Mouse (Mus musculus): ENCODE data around the gene Osbpl2. TPM values are rescaled to one million over a fixed set of nuclear protein-coding genes. Genes with fewer than 3 reads are reported as not detected.

Gene Osbpl2
- total RNA-seq, 2 experiments from 2014 or later, result 51.4 to 52.8 TPM

GRCm38 (mm10) chr2:180184752-180185109 is 65.6 kb downstream of the Osbpl2 start:
- no peak for DNase-seq (ENCODE audit: low spot score in 2 of 2)
- intact Hi-C loops (cut with DNase I), result no loop called here

- intact Hi-C loops (cut with DNase I), result no loop called here
Observed at GRCm38 (mm10) chr2:180185686-180186085, 66.6 kb downstream of the Osbpl2 start.

DNA sequence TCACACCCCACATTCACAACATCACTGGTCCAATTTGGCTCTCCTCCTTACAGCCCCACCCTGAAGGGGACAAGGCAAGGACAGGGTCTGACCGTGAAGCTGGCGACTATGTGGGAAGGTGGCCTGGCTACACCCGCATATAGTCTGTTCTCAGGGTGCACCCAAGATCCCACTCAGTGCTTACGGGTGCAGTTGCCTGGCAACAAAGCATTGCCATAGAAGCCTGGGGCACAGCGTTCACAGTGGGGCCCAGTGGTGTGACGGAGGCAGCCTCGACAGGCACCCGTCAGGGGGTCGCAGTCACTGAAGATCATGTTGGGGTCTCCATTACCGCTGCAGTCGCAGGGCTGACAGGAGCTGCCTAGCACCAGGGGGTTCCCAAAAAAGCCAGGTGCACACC is 68.3 kb downstream of the Osbpl2 start:
- intact Hi-C loops (cut with DNase I), result no loop called here
- peak in 1 of 2 experiments; percentile 64 for DNase-seq (ENCODE audit: low spot score in 2 of 2)

More at GRCm38 (mm10) chr2:180185686-180186085, 66.6 kb downstream of the Osbpl2 start:
- DNase-seq (ENCODE audit: low spot score in 2 of 2), result no peak

DNA sequence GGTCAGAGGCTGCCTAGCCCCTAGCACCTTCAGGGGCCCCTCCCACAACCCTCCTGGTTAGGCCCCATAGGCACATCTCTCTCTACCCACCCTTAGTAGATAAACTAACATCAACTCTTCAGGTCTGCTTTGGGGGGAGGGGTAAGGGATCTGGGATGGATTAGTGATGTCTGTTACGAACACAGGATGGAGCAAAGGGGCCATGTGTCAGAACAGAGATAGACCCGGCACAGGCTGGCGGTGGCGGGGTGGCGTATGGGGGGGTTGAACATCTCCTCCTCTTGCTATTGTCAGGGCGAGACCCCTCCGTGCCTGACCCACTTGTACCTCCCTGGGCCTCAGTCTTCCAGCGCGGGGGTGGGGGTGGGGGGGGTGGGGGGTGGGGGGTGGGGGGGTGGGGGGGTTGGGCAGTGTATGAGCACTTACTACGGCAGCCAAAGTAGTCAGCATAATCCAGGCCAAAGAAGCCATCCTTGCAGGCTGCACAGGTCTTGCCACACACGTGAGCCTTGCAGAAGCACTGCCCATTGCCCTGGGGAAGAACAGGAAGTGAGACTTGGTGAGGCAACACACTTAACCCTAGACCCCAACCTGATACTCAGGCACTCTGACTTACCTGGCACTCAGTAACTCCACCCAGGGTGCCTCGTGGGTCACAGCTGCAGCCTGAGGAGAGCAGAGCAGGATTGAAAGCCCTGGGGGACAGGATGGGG is 77.7 kb downstream of the Osbpl2 start:
- DNase-seq (ENCODE audit: low spot score in 2 of 2), result no peak
- intact Hi-C loops (cut with DNase I), result no loop called here

- intact Hi-C loops (cut with DNase I), result no loop called here
- no peak for DNase-seq (ENCODE audit: low spot score in 2 of 2)
Observed at GRCm38 (mm10) chr2:180197323-180198037, 78.4 kb downstream of the Osbpl2 start.

DNA sequence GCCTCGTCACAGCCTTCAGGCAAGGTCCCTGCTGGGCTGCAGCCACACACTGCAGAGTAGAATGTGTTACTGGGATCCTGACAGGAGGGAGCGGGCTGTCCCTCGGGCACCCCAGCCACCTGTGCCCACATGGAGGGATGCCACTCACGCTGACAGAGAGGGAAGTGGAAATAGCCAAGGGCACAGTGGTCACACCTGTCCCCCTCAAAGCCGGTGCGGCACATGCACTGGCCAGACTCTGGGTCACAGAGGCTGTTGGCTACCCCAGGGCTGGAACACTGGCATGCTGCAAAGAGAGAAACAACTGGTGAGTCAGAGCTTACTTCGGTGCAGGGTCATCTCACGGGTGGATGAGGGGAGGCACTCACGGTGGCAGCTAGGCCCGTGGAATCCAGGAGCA is 79.7 kb downstream of the Osbpl2 start:
- DNase-seq (ENCODE audit: low spot score in 2 of 2), result no peak
- intact Hi-C loops (cut with DNase I), result no loop called here

DNA sequence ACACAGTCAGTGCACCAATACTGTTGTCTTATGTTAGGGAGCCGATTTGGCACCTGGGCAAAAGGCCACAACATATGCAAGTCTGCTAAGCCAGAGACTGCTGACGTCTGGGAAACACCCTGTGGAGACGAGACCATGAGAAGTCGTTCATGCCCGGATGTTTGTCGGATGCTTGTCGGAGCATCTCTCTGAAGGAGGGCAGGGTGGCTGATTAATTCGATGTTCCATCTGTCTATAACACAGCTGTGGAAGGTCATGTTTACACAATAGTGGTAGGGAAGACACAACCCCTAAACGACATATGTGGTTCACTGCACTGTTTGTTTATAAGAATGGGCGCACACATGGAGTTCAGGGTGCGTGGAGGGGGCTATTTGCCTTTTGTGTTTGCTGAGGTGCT is 81.6 kb downstream of the Osbpl2 start:
- DNase-seq (ENCODE audit: low spot score in 2 of 2), result no peak
- intact Hi-C loops (cut with DNase I), result no loop called here

DNA sequence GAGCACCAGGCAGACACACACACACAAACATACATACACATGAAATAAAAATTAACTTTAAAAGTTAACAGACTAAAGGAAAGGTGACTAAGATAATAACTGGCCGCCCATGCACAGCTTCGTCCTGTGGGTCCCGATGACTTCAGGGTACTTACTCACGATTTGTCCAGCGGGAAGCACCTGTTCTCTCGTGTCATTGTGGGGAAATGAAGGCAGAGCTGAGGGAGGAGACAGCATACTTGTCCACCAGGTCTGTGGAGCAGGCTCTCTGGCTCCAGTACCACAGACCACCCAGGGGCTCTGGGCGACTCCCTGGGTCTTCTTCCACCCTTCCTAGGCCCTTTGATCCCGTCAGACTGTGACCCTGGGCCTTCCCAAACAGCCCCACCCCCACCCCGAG is 82.2 kb downstream of the Osbpl2 start:
- DNase-seq (ENCODE audit: low spot score in 2 of 2), result no peak
- intact Hi-C loops (cut with DNase I), result no loop called here

- intact Hi-C loops (cut with DNase I), result no loop called here
- DNase-seq (ENCODE audit: low spot score in 2 of 2), result no peak
Observed at GRCm38 (mm10) chr2:180202263-180202662, 83.2 kb downstream of the Osbpl2 start.

DNA sequence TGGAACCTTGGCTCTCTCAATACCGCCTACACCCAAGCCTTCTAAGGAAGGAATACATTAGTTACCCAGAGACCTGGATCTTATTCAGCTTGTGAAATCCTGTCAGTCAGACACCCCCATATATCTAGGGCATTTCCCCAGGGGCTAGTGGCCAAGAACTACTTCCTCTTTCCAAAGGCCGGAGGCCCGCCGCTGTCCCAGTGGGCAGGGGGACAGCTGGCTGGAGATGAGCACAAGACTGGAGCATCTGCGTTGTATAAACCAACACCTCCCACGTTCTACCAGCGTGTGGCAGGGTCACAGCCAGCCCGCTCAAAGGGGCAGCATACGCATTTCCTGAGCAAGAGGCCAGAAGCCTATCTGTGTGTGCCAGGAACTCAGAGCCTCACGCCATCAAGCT is 83.7 kb downstream of the Osbpl2 start:
- peak in 1 of 2 experiments; percentile 42 for DNase-seq (ENCODE audit: low spot score in 2 of 2)
- intact Hi-C loops (cut with DNase I), result no loop called here

DNA sequence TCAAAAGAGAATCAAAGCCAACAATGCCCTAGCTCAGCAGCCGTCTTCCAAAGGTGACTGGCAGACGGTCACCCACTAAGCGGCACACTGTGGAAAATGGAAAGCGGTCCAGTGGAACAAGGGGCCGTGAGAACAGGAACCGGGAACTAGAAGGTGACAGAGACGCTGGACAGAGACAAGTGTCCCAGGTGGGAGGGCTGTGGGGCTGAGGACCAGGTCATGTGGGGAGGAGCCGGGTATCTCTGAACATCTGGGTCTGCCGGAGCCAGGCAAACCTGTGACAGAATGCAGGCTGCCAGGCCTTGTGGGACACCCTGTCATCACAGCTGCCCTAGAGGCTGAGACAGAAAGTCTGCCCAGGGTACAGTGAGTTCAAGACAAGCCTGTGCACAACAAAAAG is 85.4 kb downstream of the Osbpl2 start:
- intact Hi-C loops (cut with DNase I), result no loop called here
- no peak for DNase-seq (ENCODE audit: low spot score in 2 of 2)

DNA sequence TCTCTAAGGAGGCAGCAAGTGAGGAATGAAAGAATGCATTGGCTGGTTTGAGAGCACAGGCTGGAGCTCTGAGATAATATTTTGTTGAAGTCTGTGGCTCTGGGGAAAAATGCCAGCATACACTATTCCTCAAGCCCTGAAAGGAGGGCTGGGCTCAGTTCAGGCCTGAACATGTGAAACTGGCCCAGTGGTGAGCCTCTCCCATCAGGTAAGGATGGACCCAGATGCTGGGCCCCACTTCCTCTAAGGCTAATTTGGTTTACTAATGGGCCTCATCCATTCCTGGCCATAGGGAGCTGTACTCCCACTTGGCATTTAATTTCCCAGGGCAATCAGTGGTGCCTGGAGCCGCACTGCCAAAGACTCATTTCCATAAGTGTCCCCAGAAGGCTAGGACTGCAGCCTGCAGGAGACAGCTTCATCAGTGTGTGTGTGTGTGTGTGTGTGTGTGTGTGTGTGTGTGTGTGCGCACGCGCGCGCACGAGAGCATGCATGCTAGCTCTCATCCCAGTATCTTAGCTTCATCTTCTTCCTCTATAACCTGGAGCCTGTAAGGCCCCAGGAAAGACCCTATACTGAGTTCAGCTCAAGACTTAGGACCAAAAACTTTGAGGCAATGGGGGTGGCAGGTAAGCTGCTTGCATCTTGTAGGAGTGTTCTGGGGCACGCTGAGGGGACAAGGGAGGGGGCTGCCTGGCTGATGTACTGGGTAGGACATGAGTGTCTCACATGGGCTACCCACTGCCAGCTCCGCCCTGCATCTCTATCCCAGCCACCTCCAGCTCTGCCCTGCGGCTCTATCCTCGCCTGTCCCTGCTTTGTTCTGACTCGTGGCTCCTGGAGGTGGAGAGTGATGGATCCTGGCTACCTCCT is 86.2 kb downstream of the Osbpl2 start:
- no peak for DNase-seq (ENCODE audit: low spot score in 2 of 2)
- intact Hi-C loops (cut with DNase I), result loop anchor here (5.0 kb wide), 1 partner anchor 47 kb away; no protein-coding TSS in a partner anchor

GRCm38 (mm10) chr2:180205956-180206280 is 86.8 kb downstream of the Osbpl2 start:
- intact Hi-C loops (cut with DNase I), result loop anchor here (5.0 kb wide), 1 partner anchor 46 kb away; no protein-coding TSS in a partner anchor
- no peak for DNase-seq (ENCODE audit: low spot score in 2 of 2)

DNA sequence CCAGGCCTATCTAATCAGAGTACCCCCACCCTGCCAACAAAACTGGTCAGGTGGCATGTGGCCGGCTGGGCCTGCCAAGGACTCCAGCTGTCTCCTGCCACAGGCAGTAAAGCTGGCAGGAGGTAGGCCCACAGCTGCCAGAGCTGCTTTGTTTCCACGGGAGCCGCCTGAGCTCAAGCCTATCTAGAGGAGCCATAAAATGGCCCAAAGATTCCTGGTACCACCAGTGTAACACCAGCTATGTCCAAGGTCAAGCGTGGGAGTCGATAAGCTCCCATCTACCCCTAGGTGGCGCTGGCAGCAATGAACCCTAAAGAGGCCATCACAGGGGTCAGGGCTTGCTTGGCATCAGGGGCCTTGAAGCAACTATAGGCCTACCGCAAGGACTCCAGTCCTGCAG is 88.7 kb downstream of the Osbpl2 start:
- intact Hi-C loops (cut with DNase I), result loop anchor here (5.0 kb wide), 1 partner anchor 44 kb away; no protein-coding TSS in a partner anchor
- no peak for DNase-seq (ENCODE audit: low spot score in 2 of 2)

DNA sequence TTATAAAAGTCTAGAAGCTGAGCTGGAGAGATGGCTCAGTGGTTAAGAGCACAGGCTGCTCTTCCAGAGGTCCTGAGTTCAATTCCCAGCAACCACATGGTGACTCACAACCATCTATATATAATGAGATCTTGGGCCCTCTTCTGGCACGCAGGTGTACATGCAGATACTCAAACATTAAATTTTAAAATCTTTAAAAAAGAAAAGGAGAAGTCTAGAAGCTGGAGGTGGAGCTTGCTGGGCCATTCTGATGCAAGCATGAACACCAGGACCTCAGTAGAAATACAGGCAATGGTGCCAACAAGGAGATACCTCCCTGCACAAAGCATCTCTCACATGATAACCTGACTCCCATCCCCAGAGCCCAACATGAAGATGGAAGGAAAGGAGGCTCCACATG is 89.9 kb downstream of the Osbpl2 start:
- intact Hi-C loops (cut with DNase I), result loop anchor here (5.0 kb wide), 1 partner anchor 43 kb away; no protein-coding TSS in a partner anchor
- DNase-seq (ENCODE audit: low spot score in 2 of 2), result no peak

DNA sequence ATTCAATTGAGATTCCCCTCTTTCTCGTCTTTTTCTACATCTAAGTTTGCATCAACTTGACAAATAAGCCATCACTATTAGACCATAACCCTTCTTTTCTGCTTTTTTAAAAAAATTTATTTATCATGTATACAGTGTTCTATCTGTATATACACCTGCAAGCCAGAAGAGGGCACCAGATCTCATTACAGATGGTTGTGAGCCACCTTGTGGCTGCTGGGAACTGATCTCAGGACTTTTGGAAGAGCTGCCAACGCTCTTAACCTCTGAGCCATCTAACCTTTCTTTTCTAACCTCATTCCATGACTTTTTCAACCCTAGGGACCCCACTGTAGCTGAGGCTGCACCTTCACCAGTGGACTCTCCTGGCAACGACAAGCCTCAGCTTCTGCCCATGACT is 93.1 kb downstream of the Osbpl2 start:
- intact Hi-C loops (cut with DNase I), result no loop called here
- DNase-seq (ENCODE audit: low spot score in 2 of 2), result no peak

Data from left cerebral cortex, postnatal 14 days (tissue).